Mouse (Mus musculus) forebrain, postnatal 0 days (tissue): ENCODE results near the gene Itpr1. TPM values are rescaled to one million over a fixed set of nuclear protein-coding genes. Genes with fewer than 3 reads are reported as not detected.

Experiments used
- ATAC-seq: fragments of 200-750 bp; cut with Nextera tagmentation; 2 replicates; pipeline ENCODE4 v1.8.0; 2017; ENCODE audit warnings: mild to moderate bottlenecking, moderate library complexity
- DNase-seq: peaks from one replicate; pipeline ENCODE4 v3.0.0-alpha.2; 2015
- H3K27ac ChIP-seq: fragments of 300-500 bp; sonication (generic); 2 replicates; pipeline ENCODE4 v1.5.1; 2014; ENCODE audit warnings: low read depth, mild to moderate bottlenecking, antibody characterized with exemption, low read length, moderate library complexity, mixed read lengths
- H3K27me3 ChIP-seq: fragments of 300-500 bp; sonication (generic); 2 replicates; pipeline ENCODE4 v1.6.1; 2014; ENCODE audit warnings: mild to moderate bottlenecking, low read length, mixed read lengths; ENCODE audit not compliant: insufficient read depth
- H3K36me3 ChIP-seq: fragments of 300-500 bp; sonication (generic); 2 replicates; pipeline ENCODE4 v1.6.1; 2014; ENCODE audit warnings: mild to moderate bottlenecking, moderate library complexity; ENCODE audit not compliant: insufficient read depth
- H3K4me1 ChIP-seq: fragments of 300-500 bp; sonication (generic); 2 replicates; pipeline ENCODE4 v1.6.1; 2014; ENCODE audit warnings: antibody characterized with exemption; ENCODE audit not compliant: insufficient read depth
- H3K4me2 ChIP-seq: fragments of 300-500 bp; sonication (generic); 2 replicates; pipeline ENCODE4 v1.6.1; 2014; ENCODE audit warnings: low read depth, mild to moderate bottlenecking, moderate library complexity
- H3K4me3 ChIP-seq: fragments of 300-500 bp; sonication (generic); 2 replicates; pipeline ENCODE4 v1.5.1; 2014; ENCODE audit warnings: low read depth, low read length, mixed read lengths
- H3K9ac ChIP-seq: fragments of 300-500 bp; sonication (generic); 2 replicates; pipeline ENCODE4 v1.6.1; 2014; ENCODE audit warnings: mild to moderate bottlenecking
- H3K9me3 ChIP-seq: fragments of 300-500 bp; sonication (generic); 2 replicates; pipeline ENCODE4 v1.6.1; 2016; ENCODE audit warnings: low read length
- CTCF ChIP-seq: sonication (generic); IDR thresholded peaks from 2 replicates; pipeline ENCODE4 v1.5.1; 2016; ENCODE audit warnings: antibody characterized with exemption, control low read depth, low read depth
- WGBS: fragments of 180-500 bp; shearing (Covaris S2); extraction: QIAGEN DNeasy Blood & Tissue Kit; methylation state at CpG from one replicate; pipeline ENCODE4 v1.1.7; 2014; 5-methylcytosine and 5-hydroxymethylcytosine counted together
- polyA plus RNA-seq: library from polyadenylated mRNA; unstranded; fragments of >200 nt; fragmentation: Nextera tagmentation; extraction: Ambion mirVana; gene quantifications from 2 replicates; pipeline ENCODE4 v1.2.1, GENCODE M21; 2015
- total RNA-seq: library from RNA; depleted of rRNA; stranded (reverse); fragments of >200 nt; gene quantifications from 2 replicates; pipeline ENCODE4 v1.2.3, GENCODE M21; 2014

Gene Itpr1
- total and polyA plus RNA-seq, 2 experiments from 2014 or later = 5.5 to 39.6 TPM

DNA sequence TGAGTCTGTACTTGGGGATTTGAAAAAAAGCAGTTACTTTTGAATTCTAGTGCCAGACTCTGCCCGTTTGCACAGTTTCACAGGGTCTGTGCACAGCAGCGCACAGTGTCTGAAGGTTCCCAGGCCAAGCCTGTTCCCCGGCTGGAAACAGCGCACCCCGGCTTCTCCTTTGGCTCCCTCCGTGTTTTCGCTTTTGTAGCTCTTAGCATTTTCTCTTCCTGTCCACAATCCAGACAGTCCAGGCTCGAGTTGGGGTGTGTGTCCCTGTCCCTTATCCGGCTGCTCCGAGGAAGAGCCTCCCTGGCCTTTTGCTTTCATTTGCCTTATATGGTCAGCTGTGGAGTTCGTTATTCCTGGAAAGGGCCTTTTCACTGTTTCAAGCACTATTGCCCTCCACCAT, 93.3 kb downstream of the Itpr1 start:
- no peak for TF ChIP-seq CTCF
- 56% methylated on average over 11 of the region's 11 CpGs for WGBS

DNA sequence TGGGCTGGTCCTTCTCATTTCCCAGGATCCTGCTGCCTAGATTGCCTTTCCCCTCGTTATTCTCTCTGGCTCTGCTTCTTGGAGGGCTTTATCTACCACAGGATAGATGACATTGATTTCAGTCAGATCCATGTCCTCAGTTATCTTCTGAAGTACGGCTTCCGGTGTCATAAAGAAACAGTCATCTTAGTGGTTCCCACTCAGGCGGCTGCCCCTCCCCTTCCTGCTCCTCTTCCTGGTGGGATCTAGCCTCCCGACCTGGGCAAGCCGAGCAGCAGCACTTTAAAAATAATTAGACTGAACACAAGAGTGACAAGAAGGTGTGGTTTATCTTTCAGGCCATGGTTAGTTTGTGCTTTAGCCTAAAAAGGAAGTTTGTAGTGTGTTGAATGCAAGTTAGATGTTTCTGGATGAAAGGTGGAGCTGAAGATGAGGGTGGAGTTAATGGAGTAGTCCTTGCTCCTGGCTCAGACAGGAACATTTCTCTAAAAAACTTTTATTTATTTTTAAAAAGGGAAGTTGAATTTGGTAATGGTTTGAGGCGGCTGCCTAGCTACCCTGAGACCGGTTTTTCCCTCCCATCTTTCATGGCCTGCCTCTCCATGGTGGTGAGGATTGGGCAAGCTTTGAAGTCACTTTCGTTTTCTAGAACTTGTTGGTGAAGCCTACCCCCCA, 94.2 kb downstream of the Itpr1 start:
- Histone ChIP-seq H3K4me1 (0 out of 2 replicates have a peak, but pooled peaks cover 4% of the 10 kb centered on the region), H3K36me3 (no peaks in the 10 kb centered on the region), H3K9ac (no peak overlapping the region), H3K4me2 (no peak overlapping the region), H3K4me3 (no peak overlapping the region), H3K27ac (no peak overlapping the region), H3K9me3 (no peaks in the 10 kb centered on the region), H3K27me3 (no peaks in the 10 kb centered on the region)
- WGBS = 66% methylated on average over 9 of the region's 9 CpGs
- no peak for TF ChIP-seq CTCF
- ATAC-seq = no peak
- no peak for DNase-seq

More for the DNA sequence above, 93.3 kb downstream of the Itpr1 start:
- no peak for ATAC-seq
- Histone ChIP-seq H3K9me3 (no peaks in the 10 kb centered on the region), H3K27ac (no peak overlapping the region), H3K4me2 (peak overlapping the region; percentile 9; the same call in 1 of the 2 replicates), H3K4me1 (0 out of 2 replicates have a peak, but pooled peaks cover 4% of the 10 kb centered on the region), H3K9ac (no peak overlapping the region), H3K36me3 (no peaks in the 10 kb centered on the region), H3K27me3 (no peaks in the 10 kb centered on the region), H3K4me3 (no peak overlapping the region)
- DNase-seq = no peak

DNA sequence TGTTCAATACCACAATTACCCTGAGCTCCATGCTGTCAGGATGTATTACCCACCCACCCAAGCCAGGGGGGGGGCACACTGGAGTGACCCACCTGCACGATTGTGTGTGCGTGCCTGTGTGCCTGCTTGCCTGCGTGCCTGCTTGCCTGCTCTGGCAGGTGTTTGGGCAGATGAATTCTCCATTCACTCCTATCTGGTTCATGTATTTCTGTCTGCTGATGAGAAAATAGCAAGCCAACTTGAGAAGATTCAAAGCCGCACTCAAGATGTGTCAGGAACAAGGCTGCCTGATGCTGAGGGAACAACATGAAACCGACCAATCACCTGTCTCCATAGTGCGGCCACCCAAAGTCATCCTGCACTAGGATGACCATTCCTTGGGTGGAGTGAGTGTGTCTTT, 94.9 kb downstream of the Itpr1 start:
- 0 out of 2 replicates have a peak, but pooled peaks cover 4% of the 10 kb centered on the region for H3K4me1 ChIP-seq
- no peaks in the 10 kb centered on the region for H3K9me3 ChIP-seq
- H3K4me2 ChIP-seq = no peak overlapping the region
- no peak overlapping the region for H3K4me3 ChIP-seq
- DNase-seq = no peak
- TF ChIP-seq CTCF = no peak
- H3K9ac ChIP-seq = no peak overlapping the region
- WGBS = 91% methylated on average over 6 of the region's 6 CpGs
- no peak overlapping the region for H3K27ac ChIP-seq
- no peaks in the 10 kb centered on the region for H3K27me3 ChIP-seq
- H3K36me3 ChIP-seq = no peaks in the 10 kb centered on the region
- ATAC-seq = no peak

DNA sequence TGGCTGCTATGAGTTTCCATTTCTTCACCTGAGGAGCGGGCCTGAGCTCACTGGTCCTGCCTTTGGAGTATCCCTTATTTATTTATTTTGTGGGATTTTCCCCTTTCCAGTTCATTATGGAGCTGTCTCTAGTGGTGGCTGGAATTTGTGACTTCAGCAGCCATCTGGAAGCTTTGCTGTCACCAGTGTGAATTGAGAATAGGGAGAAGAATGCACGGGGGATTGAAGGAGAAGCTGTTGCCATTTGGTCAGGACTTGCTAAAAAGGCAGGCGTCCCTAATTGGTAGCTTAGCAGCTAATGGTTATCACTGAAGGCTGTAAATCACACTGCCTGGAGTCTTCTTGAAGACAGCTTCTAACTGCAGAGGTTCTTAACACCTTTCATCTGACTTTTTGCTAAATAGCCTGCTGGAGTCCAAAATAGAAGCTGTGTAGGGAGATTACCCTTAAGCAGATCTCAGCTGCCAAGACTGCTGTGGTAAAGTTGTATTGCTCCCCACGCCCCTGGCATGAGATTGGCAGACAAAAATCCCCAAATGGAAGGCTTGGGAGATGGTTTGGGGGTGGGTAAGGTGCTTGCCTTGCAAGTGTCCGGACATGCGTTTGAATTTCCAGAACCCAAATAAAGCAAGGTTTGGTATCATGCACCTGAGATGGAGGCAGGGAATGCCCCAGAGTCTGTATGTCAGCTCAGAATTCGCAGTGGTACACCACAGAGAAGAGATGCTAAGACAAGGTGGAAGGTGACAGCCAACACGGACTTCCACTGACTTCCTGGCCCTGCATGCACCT, 96.7 kb downstream of the Itpr1 start:
- no peaks in the 10 kb centered on the region for H3K27me3 ChIP-seq
- H3K9me3 ChIP-seq = no peaks in the 10 kb centered on the region
- no peak overlapping the region; the same call in 1 of the 2 replicates for H3K27ac ChIP-seq
- no peaks in the 10 kb centered on the region for H3K36me3 ChIP-seq
- TF ChIP-seq CTCF = no peak
- H3K4me3 ChIP-seq = no peak overlapping the region
- DNase-seq (no peak), ATAC-seq (no peak)
- 0 out of 2 replicates have a peak, but pooled peaks cover 4% of the 10 kb centered on the region for H3K4me1 ChIP-seq
- H3K9ac ChIP-seq = no peak overlapping the region
- H3K4me2 ChIP-seq = no peak overlapping the region
- WGBS = 74% methylated on average over 8 of the region's 8 CpGs

DNA sequence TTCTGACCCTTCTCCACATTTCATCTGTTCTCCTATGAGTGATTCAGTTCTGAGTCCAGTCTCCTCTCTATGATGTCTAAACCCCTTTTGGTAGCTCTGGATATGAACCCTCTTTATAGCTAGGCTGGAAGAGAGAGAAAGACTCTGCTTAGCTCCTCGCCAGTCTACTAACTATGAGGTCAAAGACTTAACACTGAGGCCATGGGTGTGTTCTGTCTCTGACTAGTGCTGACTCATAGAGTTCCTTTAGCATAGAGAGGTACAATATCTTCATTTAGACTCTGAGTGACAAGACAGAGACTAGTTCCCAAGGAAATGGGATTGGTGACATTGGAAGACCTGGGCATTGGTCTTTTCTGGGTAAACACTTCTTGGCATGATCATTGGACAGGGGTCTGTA, 100.2 kb downstream of the Itpr1 start:
- no peak for TF ChIP-seq CTCF
- no peaks in the 10 kb centered on the region for H3K36me3 ChIP-seq
- H3K27ac ChIP-seq = no peak overlapping the region
- ATAC-seq = no peak
- H3K9me3 ChIP-seq = no peaks in the 10 kb centered on the region
- WGBS = 95% methylated on average over 1 of the region's 1 CpGs
- no peaks in the 10 kb centered on the region for H3K27me3 ChIP-seq
- DNase-seq = no peak
- no peak overlapping the region for H3K4me3 ChIP-seq
- peaks cover 13% of the 10 kb centered on the region; the same call in 1 of the 2 replicates for H3K4me1 ChIP-seq
- no peak overlapping the region for H3K4me2 ChIP-seq
- H3K9ac ChIP-seq = no peak overlapping the region

DNA sequence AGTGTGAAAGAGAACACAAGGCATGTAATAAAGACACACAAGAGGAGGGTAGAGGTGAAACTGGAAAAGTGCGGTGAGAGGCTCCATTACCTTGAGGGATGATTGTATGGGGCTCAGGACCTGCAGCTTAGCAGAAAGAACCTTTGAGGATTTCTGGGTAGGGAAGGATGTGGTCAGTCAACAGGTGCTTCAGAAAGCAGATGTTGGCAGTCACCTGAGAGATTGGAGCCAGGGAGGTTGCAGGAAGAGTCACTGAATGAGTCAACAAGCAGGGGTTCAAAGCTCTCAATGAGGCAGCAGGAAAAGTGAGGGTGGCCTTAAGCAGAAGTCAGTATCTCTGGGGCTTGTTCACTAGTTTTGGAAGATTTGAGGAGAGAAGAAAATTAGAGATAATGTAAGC, 101.1 kb downstream of the Itpr1 start:
- Histone ChIP-seq H3K36me3 (no peaks in the 10 kb centered on the region), H3K4me1 (peaks cover 13% of the 10 kb centered on the region; the same call in 1 of the 2 replicates), H3K9me3 (no peaks in the 10 kb centered on the region), H3K4me3 (no peak overlapping the region), H3K27ac (no peak overlapping the region), H3K4me2 (no peak overlapping the region), H3K27me3 (no peaks in the 10 kb centered on the region), H3K9ac (no peak overlapping the region)
- WGBS = 95% methylated on average over 1 of the region's 1 CpGs
- TF ChIP-seq CTCF = no peak
- ATAC-seq (no peak), DNase-seq (no peak)

DNA sequence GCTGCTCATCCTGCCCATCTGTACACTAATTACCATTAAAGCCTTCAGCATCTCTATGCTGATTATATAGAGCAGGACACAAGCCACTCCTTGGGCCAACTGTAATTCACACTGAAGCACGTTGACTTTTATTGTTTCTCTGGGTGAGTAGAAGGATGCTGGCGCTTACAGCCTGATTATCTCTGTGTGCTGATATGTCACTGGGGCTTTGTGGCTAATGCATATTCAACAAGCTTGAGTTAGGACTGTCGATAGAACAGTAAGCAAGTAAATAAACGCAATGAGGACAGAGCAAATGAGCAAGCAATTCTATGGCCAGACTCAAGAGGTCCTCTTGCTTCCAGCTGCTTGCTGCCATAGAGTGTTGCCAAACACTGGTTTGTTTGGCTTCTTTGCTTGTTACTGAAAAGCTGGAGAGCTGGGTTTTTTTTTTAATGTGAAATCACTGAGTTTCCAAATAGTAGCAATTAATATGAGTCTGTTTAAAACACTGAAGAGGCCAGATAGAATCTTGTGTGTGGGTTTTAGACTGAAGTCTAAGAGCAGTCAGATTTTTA, 103.5 kb downstream of the Itpr1 start:
- no peaks in the 10 kb centered on the region for H3K9me3 ChIP-seq
- no peaks in the 10 kb centered on the region for H3K36me3 ChIP-seq
- WGBS = 31% methylated on average over 4 of the region's 4 CpGs
- no peak overlapping the region for H3K4me2 ChIP-seq
- ATAC-seq (peak; percentile 59), DNase-seq (no peak)
- TF ChIP-seq CTCF = 0 out of 2 replicates have a peak, but pooled peaks have one; percentile 6
- no peak overlapping the region for H3K27ac ChIP-seq
- no peaks in the 10 kb centered on the region for H3K27me3 ChIP-seq
- peaks cover 11% of the 10 kb centered on the region; the same call in 1 of the 2 replicates for H3K4me1 ChIP-seq
- no peak overlapping the region for H3K4me3 ChIP-seq
- H3K9ac ChIP-seq = no peak overlapping the region
